Mouse (Mus musculus) ES-Bruce4 (cell line): ENCODE data around the gene Tnr. TPM values are rescaled to one million over a fixed set of nuclear protein-coding genes. Genes with fewer than 3 reads are reported as not detected.

Experiments
- H3K27ac ChIP-seq: 2 replicates; pipeline ENCODE4 v1.5.1; 2012; ENCODE audit warnings: low read length, inconsistent platforms; ENCODE audit not compliant: insufficient read depth
- H3K27me3 ChIP-seq: 2 replicates; pipeline ENCODE4 v1.6.1; 2012; ENCODE audit warnings: mild to moderate bottlenecking, low read length, inconsistent platforms; ENCODE audit not compliant: control insufficient read depth, poor library complexity, insufficient read depth, severe bottlenecking
- H3K36me3 ChIP-seq: 2 replicates; pipeline ENCODE4 v1.6.1; 2012; ENCODE audit warnings: inconsistent platforms, mild to moderate bottlenecking, low read length, moderate library complexity; ENCODE audit not compliant: control insufficient read depth, poor library complexity, insufficient read depth, severe bottlenecking
- H3K4me1 ChIP-seq: one replicate; pipeline ENCODE4 v1.8.1; 2011; ENCODE audit warnings: low read length; ENCODE audit not compliant: control insufficient read depth, insufficient read depth
- H3K4me3 ChIP-seq: 2 replicates; pipeline ENCODE4 v1.5.1; 2011; ENCODE audit warnings: low read depth, mild to moderate bottlenecking, low read length
- H3K9ac ChIP-seq: 2 replicates; pipeline ENCODE4 v1.6.1; 2012; ENCODE audit warnings: low read depth, mild to moderate bottlenecking, inconsistent platforms; ENCODE audit not compliant: poor library complexity, severe bottlenecking
- H3K9me3 ChIP-seq: replicated peaks from 2 replicates; pipeline ENCODE4 v1.6.1; 2012; ENCODE audit warnings: mild to moderate bottlenecking, low read length, inconsistent platforms; ENCODE audit not compliant: control insufficient read depth, poor library complexity, insufficient read depth, severe bottlenecking
- CTCF ChIP-seq: IDR thresholded peaks from one replicate; pipeline ENCODE4 v1.8.1; 2011; ENCODE audit warnings: low read depth, low read length
- EP300 ChIP-seq: IDR thresholded peaks from 2 replicates; pipeline ENCODE4 v1.6.1; 2011; ENCODE audit warnings: low read depth, low read length; ENCODE audit not compliant: insufficient read depth
- POLR2A ChIP-seq: IDR thresholded peaks from one replicate; pipeline ENCODE4 v1.8.1; 2011; ENCODE audit warnings: low read length; ENCODE audit not compliant: insufficient read depth
- polyA plus RNA-seq: library from polyadenylated mRNA; stranded (reverse); fragments of >200 nt; gene quantifications from 2 replicates; pipeline ENCODE4 v1.2.4, GENCODE M21; 2011; ENCODE audit warnings: low read depth; ENCODE audit not compliant: missing spikeins, insufficient read depth, insufficient read length

Tnr gene
- polyA plus RNA-seq, 1 experiment: not detected

DNA sequence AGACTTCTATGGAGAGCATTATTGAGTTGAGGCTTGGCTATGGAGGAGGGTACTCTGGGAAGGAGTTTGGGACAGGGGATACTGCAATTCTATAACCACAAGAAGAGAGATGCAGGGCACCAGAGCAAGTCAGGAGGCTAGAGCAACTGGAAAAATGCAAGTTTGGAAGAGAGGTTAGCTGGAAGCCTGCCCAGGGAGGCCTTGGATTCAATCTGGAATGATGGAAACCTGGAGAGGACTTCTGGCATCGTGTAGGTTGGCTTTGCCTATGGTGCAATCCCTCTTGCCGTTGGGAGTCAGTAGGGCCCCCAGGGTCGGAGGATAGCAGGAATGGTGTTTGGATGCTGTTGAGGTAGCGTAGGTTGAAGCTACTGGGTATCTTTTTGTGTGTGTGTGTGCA lies 90.0 kb downstream of the Tnr start:
- Histone ChIP-seq H3K4me1 (no peaks in the 10 kb centered on the region), H3K36me3 (no peaks in the 10 kb centered on the region), H3K9ac (no peak overlapping the region), H3K9me3 (no peaks in the 10 kb centered on the region), H3K27ac (no peak overlapping the region), H3K27me3 (no peaks in the 10 kb centered on the region), H3K4me3 (no peak overlapping the region)
- no peak for TF ChIP-seq EP300

DNA sequence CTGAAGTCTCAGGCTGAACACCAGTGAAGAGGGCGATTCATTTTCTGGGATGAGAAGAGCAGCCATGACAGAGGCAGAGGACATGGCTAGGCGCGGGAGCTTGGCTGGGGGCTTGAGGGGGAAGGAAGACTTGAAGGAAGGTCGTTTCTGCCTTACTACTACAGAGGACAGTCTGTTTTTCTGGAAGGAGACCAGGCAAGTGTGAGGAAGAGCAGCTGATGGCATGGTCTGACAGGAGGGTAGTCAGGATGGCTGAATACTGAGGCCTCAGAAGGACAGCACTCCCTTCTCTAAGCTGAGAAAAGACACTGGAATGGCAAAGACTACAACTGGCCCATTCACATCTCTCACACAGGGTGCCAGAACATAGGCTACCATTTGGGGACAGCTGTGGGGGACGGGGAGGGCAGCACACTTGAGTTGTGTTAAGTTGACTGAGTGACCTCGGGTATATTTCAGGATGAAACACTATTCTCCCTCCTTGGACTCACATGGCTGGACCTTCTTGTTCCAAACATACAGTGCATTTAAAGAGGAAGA lies 90.6 kb downstream of the Tnr start:
- H3K27ac ChIP-seq: no peak overlapping the region
- no peaks in the 10 kb centered on the region for H3K4me1 ChIP-seq
- TF ChIP-seq EP300 (no peak), CTCF (no peak), POLR2A (no peak)
- no peaks in the 10 kb centered on the region for H3K36me3 ChIP-seq
- no peak overlapping the region for H3K4me3 ChIP-seq
- no peaks in the 10 kb centered on the region for H3K27me3 ChIP-seq
- no peak overlapping the region for H3K9ac ChIP-seq
- no peaks in the 10 kb centered on the region for H3K9me3 ChIP-seq

DNA sequence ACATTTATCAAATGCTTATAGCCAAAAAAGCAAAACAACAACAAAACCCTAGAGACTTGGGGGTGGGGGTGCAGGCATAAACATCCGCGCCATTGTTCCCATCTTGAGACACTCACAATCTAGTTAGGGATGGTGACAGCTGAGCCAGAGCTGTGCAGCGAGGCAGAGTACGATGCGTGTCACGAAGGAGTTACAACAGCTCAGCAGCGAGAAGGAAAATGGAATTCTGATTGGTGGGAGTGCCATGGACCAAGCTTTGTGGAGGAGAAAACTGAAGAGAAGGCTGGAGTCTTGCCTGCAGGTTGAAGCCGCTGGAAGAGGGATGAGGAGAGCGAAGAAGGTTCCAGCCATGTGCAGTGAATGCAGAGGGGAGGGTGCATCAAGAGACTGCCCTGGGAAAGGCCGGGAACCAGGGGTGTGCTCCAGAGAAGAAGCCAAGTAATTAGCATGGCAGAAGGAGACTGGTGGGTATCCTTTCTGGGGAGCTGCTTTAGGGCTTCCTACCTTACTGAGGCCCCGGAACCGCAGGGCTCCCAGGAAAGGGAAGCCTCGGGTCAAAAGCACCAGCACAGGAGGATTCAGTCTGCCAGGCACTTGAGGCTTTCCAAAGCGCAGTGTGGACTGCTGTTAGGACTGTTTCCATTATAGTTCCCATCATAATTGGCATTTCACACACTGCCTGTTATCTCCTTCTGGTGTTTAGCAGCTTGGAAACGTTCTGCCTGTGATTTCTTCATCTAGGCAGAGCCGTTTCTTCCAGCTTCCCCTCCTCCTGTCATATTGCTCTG lies 91.3 kb downstream of the Tnr start:
- H3K9ac ChIP-seq: no peak overlapping the region
- no peaks in the 10 kb centered on the region for H3K27me3 ChIP-seq
- no peak overlapping the region for H3K27ac ChIP-seq
- no peak overlapping the region for H3K4me3 ChIP-seq
- H3K36me3 ChIP-seq: no peaks in the 10 kb centered on the region
- TF ChIP-seq POLR2A (no peak), EP300 (no peak), CTCF (no peak)
- no peaks in the 10 kb centered on the region for H3K4me1 ChIP-seq
- H3K9me3 ChIP-seq: no peaks in the 10 kb centered on the region

DNA sequence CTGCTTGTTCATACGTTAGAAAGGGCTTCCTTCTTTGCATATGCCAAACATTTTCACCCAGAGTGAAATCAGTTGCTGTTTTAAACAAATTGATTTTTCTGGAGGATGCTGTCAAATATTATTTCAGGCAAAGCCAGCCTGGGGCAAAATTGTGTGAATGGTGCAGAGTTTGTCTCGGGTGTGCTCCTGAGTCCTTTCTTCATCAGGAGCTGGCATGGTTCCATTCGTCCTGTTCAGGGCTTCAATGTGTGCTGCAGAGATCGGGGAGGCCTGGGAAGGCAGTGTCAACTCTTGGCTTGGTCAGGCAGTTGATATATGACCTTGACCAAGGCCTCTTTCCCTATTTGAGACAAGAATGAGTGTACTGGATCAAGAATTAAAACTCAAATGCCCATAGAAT lies 92.1 kb downstream of the Tnr start:
- Histone ChIP-seq H3K4me3 (no peak overlapping the region), H3K9me3 (no peaks in the 10 kb centered on the region), H3K9ac (no peak overlapping the region), H3K4me1 (no peaks in the 10 kb centered on the region), H3K36me3 (no peaks in the 10 kb centered on the region), H3K27me3 (no peaks in the 10 kb centered on the region), H3K27ac (no peak overlapping the region)
- TF ChIP-seq CTCF: no peak
- no peak for TF ChIP-seq POLR2A
- TF ChIP-seq EP300: no peak

DNA sequence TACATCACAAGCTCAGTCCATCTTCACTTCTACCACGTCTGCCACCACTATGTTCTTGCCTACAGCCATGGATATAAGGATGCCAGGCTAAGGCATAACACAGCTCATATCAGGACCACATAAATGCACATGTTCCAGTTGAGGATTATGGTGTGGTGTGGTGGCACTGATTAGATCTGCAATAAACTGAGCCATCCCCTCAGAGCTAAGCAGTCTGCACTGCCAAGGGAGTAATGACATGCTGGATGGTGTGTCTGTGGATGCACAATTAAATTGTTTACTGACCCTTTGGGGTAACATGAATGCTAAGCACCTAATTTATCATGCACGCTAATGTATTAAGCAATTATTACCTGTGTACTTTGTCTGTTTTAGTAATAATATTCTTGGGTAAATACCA lies 95.6 kb downstream of the Tnr start:
- H3K27me3 ChIP-seq: no peaks in the 10 kb centered on the region
- H3K9me3 ChIP-seq: no peaks in the 10 kb centered on the region
- no peak overlapping the region for H3K4me3 ChIP-seq
- H3K36me3 ChIP-seq: no peaks in the 10 kb centered on the region
- H3K4me1 ChIP-seq: no peaks in the 10 kb centered on the region
- no peak overlapping the region for H3K27ac ChIP-seq
- H3K9ac ChIP-seq: no peak overlapping the region
- TF ChIP-seq EP300 (no peak), POLR2A (no peak), CTCF (no peak)

DNA sequence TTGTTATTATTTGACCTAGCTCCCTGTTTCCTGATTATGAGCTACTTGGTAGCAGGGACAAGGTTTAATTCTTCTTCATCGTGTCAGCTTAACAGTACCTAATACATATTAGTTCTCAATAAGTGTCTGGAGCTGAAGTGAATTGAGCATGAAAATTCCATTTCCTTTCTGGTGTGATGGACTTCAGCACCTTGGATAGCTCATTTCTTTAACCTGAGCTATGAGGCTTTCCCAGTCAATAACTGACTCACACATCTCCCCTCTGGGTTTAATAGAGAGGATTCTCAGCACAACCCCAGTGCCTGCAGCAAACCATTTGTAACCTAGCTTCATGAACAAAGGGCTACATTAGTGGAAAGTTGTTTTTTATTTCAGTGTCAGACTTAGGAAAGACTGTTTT lies 97.8 kb downstream of the Tnr start:
- no peak overlapping the region for H3K27ac ChIP-seq
- no peak overlapping the region for H3K4me3 ChIP-seq
- H3K4me1 ChIP-seq: no peaks in the 10 kb centered on the region
- no peak for TF ChIP-seq CTCF
- TF ChIP-seq EP300: no peak
- no peak for TF ChIP-seq POLR2A
- no peak overlapping the region for H3K9ac ChIP-seq
- H3K9me3 ChIP-seq: no peaks in the 10 kb centered on the region
- no peaks in the 10 kb centered on the region for H3K27me3 ChIP-seq
- H3K36me3 ChIP-seq: no peaks in the 10 kb centered on the region
